Mouse (Mus musculus) E14TG2a.4 (cell line): ENCODE data around the gene Hs6st1.

ENCODE experiments used
- H3K27me3 ChIP-seq: 2 replicates; pipeline ENCODE4 v1.6.1; 2014; ENCODE audit warnings: low read length, control low read depth; ENCODE audit not compliant: insufficient read depth
- H3K36me3 ChIP-seq: 2 replicates; pipeline ENCODE4 v1.6.1; 2014; ENCODE audit warnings: low read length, control low read depth; ENCODE audit not compliant: insufficient read depth
- H3K4me1 ChIP-seq: replicated peaks from 2 replicates; pipeline ENCODE4 v1.6.1; 2014; ENCODE audit warnings: low read depth, low read length, control low read depth
- H3K4me3 ChIP-seq: replicated peaks from 2 replicates; pipeline ENCODE4 v1.5.1; 2014; ENCODE audit warnings: mild to moderate bottlenecking, low read length
- H3K9me3 ChIP-seq: 2 replicates; pipeline ENCODE4 v1.6.1; 2014; ENCODE audit warnings: low read length, control low read depth
- CTCF ChIP-seq: conservative IDR thresholded peaks from 2 replicates; pipeline ENCODE4 v1.5.1; 2014; ENCODE audit warnings: low read length
- NANOG ChIP-seq: IDR thresholded peaks from 2 replicates; pipeline ENCODE4 v1.6.1; 2014; ENCODE audit warnings: borderline replicate concordance, low read length, mixed read lengths
- POU5F1 ChIP-seq: IDR thresholded peaks from 2 replicates; pipeline ENCODE4 v1.6.1; 2014; ENCODE audit warnings: low read length, borderline replicate concordance

Hs6st1 gene

DNA sequence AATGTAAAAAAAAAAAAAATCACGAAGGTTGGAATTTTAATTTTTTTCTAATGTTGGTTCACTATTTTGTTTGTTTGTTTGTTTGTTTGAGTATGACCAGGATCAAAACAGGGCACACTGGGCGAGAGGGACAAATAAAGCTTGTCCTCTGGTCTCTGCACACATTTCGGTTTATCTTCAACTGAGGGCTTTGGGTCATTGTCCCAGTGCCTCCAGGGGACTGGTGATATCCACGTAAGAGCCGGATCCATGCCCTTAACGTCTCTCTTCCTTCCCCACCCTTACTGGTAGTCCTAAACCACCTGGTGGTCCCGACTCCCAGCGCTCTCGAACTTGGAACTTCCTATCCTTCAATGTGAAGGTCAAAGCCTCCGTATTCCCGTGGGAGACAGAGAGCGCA lies 589 bp upstream of the Hs6st1 start:
- no peaks in the 10 kb centered on the region for H3K27me3 ChIP-seq
- H3K4me3 ChIP-seq: peak overlapping the region; percentile 96
- peaks cover 86% of the 10 kb centered on the region for H3K4me1 ChIP-seq
- H3K36me3 ChIP-seq: peaks cover 33% of the 10 kb centered on the region
- H3K9me3 ChIP-seq: no peaks in the 10 kb centered on the region
- TF ChIP-seq POU5F1 (no peak), NANOG (no peak), CTCF (no peak)

DNA sequence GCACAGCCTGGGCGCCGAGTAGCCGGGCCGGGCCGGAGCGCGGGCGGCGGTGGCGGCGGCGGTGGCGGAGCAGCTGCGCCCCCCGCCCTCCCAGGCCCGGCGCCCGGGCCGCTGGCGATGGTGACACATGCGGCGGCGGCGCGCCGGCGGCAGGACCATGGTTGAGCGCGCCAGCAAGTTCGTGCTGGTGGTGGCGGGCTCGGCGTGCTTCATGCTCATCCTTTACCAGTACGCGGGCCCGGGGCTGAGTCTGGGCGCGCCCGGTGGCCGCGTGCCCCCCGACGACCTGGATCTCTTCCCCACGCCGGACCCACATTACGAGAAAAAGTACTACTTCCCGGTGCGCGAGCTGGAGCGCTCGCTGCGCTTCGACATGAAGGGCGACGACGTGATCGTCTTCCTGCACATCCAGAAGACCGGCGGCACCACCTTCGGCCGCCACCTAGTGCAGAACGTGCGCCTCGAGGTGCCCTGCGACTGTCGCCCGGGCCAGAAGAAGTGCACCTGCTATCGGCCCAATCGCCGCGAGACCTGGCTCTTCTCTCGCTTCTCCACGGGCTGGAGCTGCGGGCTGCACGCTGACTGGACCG lies 426 bp downstream of the Hs6st1 start:
- peaks cover 43% of the 10 kb centered on the region for H3K36me3 ChIP-seq
- H3K9me3 ChIP-seq: no peaks in the 10 kb centered on the region
- peak overlapping the region; percentile 96 for H3K4me3 ChIP-seq
- H3K27me3 ChIP-seq: no peaks in the 10 kb centered on the region
- peaks cover 86% of the 10 kb centered on the region for H3K4me1 ChIP-seq
- TF ChIP-seq POU5F1 (no peak), CTCF (no peak), NANOG (no peak)

DNA sequence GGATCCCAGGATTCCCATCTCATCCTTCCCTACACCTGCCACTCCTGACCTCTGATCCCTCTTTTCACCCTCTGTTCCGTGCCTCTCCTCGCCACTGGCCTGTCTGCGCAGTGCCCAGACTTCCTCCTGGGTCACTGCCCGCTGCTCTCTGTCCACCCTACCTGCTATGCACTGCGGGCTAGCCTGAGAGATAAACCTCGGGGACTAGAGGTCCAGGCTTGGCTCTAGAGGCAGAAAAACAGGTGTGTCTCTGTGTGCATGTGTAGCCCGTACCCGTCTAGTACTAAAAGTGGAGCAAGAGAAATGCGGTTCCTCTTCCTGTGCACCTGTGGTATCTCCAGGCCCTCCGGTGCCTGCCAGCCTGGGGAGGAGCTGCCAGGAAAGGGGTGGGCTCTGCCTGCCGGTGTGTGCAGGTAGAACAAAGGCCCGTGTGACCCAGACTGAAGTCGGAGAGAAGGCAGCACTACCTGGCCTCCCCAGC lies 1.1 kb downstream of the Hs6st1 start:
- TF ChIP-seq POU5F1 (no peak), NANOG (no peak), CTCF (no peak)

DNA sequence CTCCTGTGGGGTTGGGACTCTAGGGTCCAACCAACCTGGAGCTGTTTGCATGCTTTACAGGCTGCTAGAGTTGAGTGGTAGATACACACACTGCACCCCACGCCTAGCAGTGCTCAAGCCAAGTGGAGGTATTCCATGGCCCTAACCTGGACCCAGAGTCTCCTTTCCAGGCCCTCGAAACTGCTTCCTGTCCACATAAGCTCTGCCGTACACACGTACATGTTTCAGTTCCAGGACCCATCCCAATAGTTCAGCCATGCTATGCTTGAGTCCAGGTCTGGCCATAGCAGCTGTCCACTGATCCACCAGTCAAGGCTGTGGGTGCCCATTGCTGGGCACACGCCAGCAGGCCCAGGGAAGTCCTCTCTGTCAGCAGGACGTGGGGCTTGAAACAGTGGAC lies 2.0 kb downstream of the Hs6st1 start:
- Histone ChIP-seq H3K9me3 (no peaks in the 10 kb centered on the region), H3K4me3 (peak overlapping the region; percentile 96), H3K27me3 (no peaks in the 10 kb centered on the region), H3K36me3 (peaks cover 59% of the 10 kb centered on the region), H3K4me1 (peaks cover 88% of the 10 kb centered on the region)
- TF ChIP-seq POU5F1 (no peak), NANOG (no peak), CTCF (no peak)

More for the DNA sequence above, 1.1 kb downstream of the Hs6st1 start:
- peaks cover 50% of the 10 kb centered on the region for H3K36me3 ChIP-seq
- H3K27me3 ChIP-seq: no peaks in the 10 kb centered on the region
- H3K9me3 ChIP-seq: no peaks in the 10 kb centered on the region
- peak overlapping the region; percentile 96 for H3K4me3 ChIP-seq
- peaks cover 86% of the 10 kb centered on the region for H3K4me1 ChIP-seq

DNA sequence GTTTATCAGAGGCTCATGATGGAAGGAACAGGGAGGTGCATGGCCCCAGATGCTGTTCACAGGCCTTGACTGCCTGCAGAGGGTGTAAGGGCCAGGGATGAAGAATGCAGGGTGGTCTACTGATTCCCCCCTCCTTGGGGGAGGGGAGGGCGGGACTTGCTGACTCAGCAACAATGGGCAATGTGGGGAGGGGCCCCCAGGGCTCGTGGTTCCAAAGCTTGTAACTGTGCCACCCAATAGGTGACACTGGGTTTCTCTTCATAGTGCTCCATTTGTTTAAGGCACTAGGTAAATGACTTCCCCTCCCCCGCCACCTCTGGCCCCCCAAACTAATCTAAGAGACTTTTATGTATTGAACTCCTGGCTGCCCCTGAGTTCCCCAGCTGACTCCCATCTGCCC lies 2.5 kb downstream of the Hs6st1 start:
- Histone ChIP-seq H3K27me3 (no peaks in the 10 kb centered on the region), H3K4me3 (peak overlapping the region; percentile 96), H3K36me3 (peaks cover 64% of the 10 kb centered on the region), H3K4me1 (peaks cover 88% of the 10 kb centered on the region), H3K9me3 (no peaks in the 10 kb centered on the region)
- TF ChIP-seq CTCF (no peak), POU5F1 (no peak), NANOG (no peak)

DNA sequence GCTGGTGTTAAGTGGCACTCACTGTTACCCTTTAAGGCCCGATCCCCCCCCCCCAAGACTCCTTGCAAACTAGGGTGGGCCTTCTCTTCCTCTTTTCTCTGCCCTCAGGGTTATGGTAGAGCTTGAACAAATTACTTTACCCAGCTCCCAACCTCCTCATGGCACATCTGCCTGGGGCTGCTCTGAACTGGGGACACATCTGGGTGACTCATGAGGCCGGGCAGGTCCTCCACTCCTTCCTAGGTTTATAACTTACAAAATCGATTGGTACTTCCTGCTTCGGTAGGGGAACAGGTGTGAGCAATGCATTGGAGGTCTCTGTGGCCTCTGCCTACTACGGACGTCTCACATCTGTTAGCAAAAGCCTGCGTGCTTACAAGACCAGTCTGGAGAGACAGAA lies 3.0 kb downstream of the Hs6st1 start:
- H3K9me3 ChIP-seq: no peaks in the 10 kb centered on the region
- H3K27me3 ChIP-seq: no peaks in the 10 kb centered on the region
- peak overlapping the region; percentile 96 for H3K4me3 ChIP-seq
- H3K36me3 ChIP-seq: peaks cover 68% of the 10 kb centered on the region
- peaks cover 88% of the 10 kb centered on the region for H3K4me1 ChIP-seq
- TF ChIP-seq CTCF (no peak), NANOG (no peak), POU5F1 (no peak)

DNA sequence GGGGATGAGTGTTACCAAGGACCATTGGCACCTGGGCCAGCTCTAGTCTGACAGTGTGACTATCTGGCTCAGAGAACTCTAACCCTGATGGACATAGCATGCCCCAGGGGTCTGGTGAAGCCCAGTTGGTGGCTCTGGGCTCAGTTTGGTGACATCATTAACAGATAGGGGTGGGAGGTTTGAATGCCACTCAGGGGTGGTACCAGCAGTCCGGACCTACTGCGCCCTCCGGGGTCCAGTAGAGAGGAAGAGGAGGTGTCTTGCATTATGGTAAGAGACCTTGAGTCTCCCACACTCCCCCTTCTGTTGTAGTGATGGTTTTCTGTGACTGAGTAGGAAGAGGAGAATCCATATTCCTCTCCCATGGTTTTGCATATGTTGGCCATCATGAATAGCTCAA lies 3.4 kb downstream of the Hs6st1 start:
- H3K4me1 ChIP-seq: peaks cover 88% of the 10 kb centered on the region
- no peaks in the 10 kb centered on the region for H3K9me3 ChIP-seq
- H3K27me3 ChIP-seq: no peaks in the 10 kb centered on the region
- peaks cover 73% of the 10 kb centered on the region for H3K36me3 ChIP-seq
- H3K4me3 ChIP-seq: peak overlapping the region; percentile 96
- no peak for TF ChIP-seq POU5F1
- no peak for TF ChIP-seq CTCF
- TF ChIP-seq NANOG: no peak

DNA sequence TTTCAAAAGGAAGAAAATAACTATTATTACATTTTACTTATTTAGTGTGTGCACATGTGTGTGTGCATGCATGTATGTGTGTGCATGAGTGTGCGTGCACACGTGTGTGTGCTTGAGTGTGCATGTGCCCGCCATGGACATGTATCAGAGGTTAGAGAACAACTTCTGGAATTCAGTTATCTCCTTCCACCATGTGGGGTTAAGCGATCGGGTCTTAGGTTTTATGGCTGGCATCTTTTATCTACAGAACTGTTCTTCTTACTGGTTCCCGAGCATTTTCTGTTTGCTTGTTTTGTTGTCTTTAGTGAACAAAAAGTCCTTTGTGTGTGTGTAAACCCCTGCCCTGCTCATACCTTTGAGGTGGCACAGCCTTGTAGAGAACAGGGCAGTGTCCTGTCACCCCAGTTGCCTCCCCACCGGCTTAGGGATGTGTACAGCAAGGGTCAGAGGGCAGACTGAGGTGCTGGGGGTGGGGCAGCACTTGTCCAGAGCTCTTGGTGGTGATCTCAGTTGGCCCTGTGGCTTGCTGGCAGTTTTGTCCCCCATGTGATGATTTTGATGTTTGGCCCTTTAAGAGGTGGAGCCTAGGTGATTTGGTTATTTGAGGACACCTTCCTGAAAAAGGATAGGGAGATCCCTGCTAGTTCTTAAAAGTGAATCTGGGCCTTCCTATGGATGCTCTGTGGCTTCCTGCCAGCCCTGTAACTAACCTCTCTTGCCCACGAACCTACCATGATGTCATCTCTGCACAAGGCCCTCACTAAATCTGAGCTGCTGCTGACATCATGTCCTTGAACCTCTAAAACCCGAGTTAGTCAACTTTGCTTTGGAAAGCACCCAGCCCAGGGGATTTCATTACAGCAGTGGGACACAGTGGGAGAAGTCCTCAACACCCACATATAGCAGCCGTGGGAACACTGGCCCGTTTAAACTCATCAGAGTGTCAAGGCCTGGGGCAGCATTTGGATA lies 4.7 kb downstream of the Hs6st1 start:
- Histone ChIP-seq H3K4me3 (peak overlapping the region; percentile 96), H3K4me1 (peaks cover 88% of the 10 kb centered on the region), H3K36me3 (peaks cover 85% of the 10 kb centered on the region), H3K27me3 (no peaks in the 10 kb centered on the region), H3K9me3 (no peaks in the 10 kb centered on the region)
- TF ChIP-seq NANOG (no peak), POU5F1 (no peak), CTCF (no peak)
